Mouse (Mus musculus) brain, embryonic 14.5 days (tissue): ENCODE data around the gene Ndufb11. TPM values are rescaled to one million over a fixed set of nuclear protein-coding genes. Genes with fewer than 3 reads are reported as not detected.

Experiments used
- DNase-seq: peaks from one replicate; pipeline ENCODE4 v3.0.0-alpha.2; 2011; ENCODE audit warnings: low read depth
- CTCF ChIP-seq: fragments of 200-500 bp; IDR thresholded peaks from 2 replicates; pipeline ENCODE4 v1.5.1; 2012; ENCODE audit warnings: inconsistent platforms, mild to moderate bottlenecking, moderate library complexity, borderline replicate concordance; ENCODE audit not compliant: insufficient read depth, insufficient read length; ENCODE audit errors: extremely low read depth
- POLR2A ChIP-seq: fragments of 200-500 bp; IDR thresholded peaks from 2 replicates; pipeline ENCODE4 v1.6.1; 2012; ENCODE audit warnings: mild to moderate bottlenecking, inconsistent platforms, borderline replicate concordance; ENCODE audit not compliant: poor library complexity, insufficient read depth, insufficient read length, severe bottlenecking; ENCODE audit errors: extremely low read depth
- polyA plus RNA-seq: library from polyadenylated mRNA; depleted of rRNA; stranded (reverse); fragments of >200 nt; gene quantifications from 2 replicates; pipeline ENCODE4 v1.2.3, GENCODE M21; 2012; rRNA removed

Gene Ndufb11
- polyA plus RNA-seq, result 131 and 148 TPM in 2 replicates

DNA sequence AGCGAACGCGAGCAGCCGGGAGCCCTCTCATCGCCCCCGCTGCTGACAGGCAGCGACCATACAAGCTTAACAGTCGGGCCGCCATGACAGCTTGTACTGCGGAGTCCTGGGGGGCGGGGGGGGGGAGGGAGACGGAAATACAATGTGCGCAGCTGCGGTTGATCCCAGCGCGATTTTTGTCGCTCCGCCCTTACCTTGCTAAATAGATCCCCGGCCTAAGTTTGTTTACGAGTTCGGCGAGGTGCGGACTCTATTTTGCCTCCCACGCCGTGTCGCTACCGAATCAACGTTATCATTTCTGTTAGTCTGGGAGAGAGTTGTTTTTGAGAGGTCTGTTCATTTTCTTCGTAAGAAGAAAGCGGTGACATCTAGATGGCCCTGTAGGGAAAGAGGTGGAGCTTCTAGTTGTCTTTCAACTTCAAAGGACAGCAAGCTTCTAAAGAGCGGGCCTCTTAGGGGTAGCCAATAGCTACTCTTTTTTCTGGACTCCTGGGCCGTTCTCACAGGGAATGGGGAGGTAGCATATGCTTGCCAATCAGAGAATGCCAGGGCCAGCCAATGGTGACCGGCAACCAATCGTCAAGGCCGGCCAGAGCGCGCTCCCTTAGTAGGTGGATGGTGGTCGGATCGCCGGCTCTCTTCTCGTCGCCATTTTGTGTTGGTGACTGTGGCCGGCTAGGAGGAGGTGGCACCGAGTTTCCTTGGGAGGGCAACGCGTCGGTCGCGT, at the start of gene Ndufb11, which contains the start of gene Rbm10:
Gene Ndufb11, minus strand, starts transcription at position 444 of the 727 bp plus-strand sequence.
Gene Rbm10, plus strand, starts transcription at position 328 of the 727 bp plus-strand sequence.
- TF ChIP-seq CTCF, result no peak
- TF ChIP-seq POLR2A, result no peak
- peak; percentile 94 for DNase-seq

- peak; percentile 44 for DNase-seq
- TF ChIP-seq POLR2A (no peak), CTCF (no peak)
Observed at GRCm38 (mm10) chrX:20663444-20663790, 46.0 kb upstream of the Ndufb11 start.

- peak; percentile 96 for DNase-seq
- TF ChIP-seq CTCF (peak; percentile 38; the same call in 1 of the 2 replicates), POLR2A (peak; percentile 47; the same call in 1 of the 2 replicates)
Observed at GRCm38 (mm10) chrX:20662716-20663443, 45.5 kb upstream of the Ndufb11 start.

- peak; percentile 89 for DNase-seq
Observed at GRCm38 (mm10) chrX:20662317-20662715, 44.9 kb upstream of the Ndufb11 start.

DNA sequence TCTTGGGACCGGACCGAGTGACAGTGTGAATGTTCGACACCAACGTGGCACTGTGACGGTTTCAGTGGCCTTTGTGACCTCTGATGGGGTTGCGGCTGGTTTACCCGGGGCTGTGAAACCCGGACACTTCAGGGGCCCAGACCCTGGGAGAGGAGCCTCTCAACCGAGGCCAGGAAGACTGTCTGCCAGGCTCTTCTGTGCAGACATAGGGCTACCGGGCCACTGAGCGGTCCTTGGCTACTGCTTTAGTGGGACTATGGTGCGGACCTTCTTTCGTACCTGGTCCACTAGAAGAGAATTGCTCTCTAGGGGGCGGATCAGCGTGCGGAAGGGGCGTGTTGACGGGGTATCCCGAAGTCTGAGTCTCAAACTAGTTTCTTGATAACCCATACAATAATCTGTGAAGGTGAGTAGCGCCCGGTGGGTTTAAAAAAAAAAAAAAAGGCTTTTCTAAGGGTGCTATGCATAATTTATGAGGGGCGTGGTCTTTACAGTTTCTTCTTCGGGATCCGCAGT, 41.5 kb upstream of the Ndufb11 start:
- TF ChIP-seq POLR2A, result no peak
- no peak for TF ChIP-seq CTCF
- peak; percentile 2 for DNase-seq

More at GRCm38 (mm10) chrX:20662317-20662715, 44.9 kb upstream of the Ndufb11 start:
- no peak for TF ChIP-seq POLR2A
- TF ChIP-seq CTCF, result no peak

DNA sequence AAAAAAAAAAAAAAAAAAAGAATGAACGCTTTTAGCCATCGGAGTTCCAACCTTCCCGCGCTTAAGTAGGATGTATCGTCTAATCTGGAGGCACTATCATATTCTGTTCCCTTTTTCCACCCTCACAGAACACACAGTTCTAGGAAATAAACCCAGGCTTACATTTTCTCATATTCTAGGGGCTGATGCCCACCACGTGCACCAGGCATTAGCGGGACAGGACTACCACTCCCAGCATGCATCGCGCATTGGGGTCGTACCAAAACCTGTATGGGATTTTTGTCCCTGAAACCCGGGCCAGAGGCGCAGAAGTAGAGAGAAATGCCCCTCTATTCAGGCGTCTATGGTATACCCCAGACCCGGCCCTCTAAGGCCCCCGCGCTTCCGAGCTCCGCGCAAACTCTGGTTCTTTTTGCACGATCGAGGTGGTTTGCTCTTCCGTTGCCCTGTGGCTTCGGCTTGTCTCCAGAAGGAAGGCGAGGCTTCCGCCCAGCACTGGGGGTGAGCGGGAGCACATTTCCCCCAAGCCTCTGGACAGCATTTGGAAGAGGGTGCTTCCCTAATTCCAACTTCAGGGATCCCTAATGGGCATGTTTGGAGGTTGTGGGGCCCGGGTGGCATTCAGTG, 40.7 kb upstream of the Ndufb11 start, which contains the start of gene Uba1:
Gene Uba1, plus strand, starts transcription at position 301 of the 627 bp plus-strand sequence.
- DNase-seq, result peak; percentile 96
- no peak for TF ChIP-seq POLR2A
- no peak for TF ChIP-seq CTCF

- TF ChIP-seq CTCF (no peak), POLR2A (no peak)
- no peak for DNase-seq
Observed at GRCm38 (mm10) chrX:20657593-20657992, 40.2 kb upstream of the Ndufb11 start.

GRCm38 (mm10) chrX:20644780-20645179, 27.4 kb upstream of the Ndufb11 start:
- TF ChIP-seq POLR2A, result no peak
- no peak for TF ChIP-seq CTCF
- no peak for DNase-seq

GRCm38 (mm10) chrX:20638141-20638540, 20.7 kb upstream of the Ndufb11 start:
- DNase-seq, result no peak
- TF ChIP-seq CTCF, result no peak
- no peak for TF ChIP-seq POLR2A

- TF ChIP-seq POLR2A, result peak; percentile 15; the same call in 1 of the 2 replicates
- TF ChIP-seq CTCF, result no peak
- peak; percentile 76 for DNase-seq
Observed at GRCm38 (mm10) chrX:20617903-20618399, 532 bp upstream of the Ndufb11 start.

- TF ChIP-seq CTCF, result no peak
- no peak for TF ChIP-seq POLR2A
- no peak for DNase-seq
Observed at GRCm38 (mm10) chrX:20616861-20617175, 601 bp downstream of the Ndufb11 start.
